Mouse (Mus musculus): Measurements from ENCODE around the gene Ddx4. TPM values are rescaled to one million over a fixed set of nuclear protein-coding genes. Genes with fewer than 3 reads are reported as not detected.
"Not testable (repeated sequence)": the region's sequence is repeated elsewhere in the genome, so short reads cannot be mapped to it uniquely, and the experiment has no call there.

Gene Ddx4
- total RNA-seq, 2 experiments from 2014 or later = not detected

GRCm38 (mm10) chr13:112642897-112643296 lies 9.4 kb downstream of the Ddx4 start:
- intact Hi-C loops (cut with DNase I) = no loop called here
- DNase-seq (ENCODE audit: low spot score) = no peak

- no peak for DNase-seq (ENCODE audit: low spot score)
- intact Hi-C loops (cut with DNase I) = no loop called here
Measured at GRCm38 (mm10) chr13:112639111-112639510, 13.2 kb downstream of the Ddx4 start.

GRCm38 (mm10) chr13:112636498-112636897 lies 15.8 kb downstream of the Ddx4 start:
- intact Hi-C loops (cut with DNase I) = no loop called here
- no peak for DNase-seq (ENCODE audit: low spot score)

GRCm38 (mm10) chr13:112635174-112635837 lies 17.0 kb downstream of the Ddx4 start:
- intact Hi-C loops (cut with DNase I) = no loop called here
- no peak for DNase-seq (ENCODE audit: low spot score)

DNA sequence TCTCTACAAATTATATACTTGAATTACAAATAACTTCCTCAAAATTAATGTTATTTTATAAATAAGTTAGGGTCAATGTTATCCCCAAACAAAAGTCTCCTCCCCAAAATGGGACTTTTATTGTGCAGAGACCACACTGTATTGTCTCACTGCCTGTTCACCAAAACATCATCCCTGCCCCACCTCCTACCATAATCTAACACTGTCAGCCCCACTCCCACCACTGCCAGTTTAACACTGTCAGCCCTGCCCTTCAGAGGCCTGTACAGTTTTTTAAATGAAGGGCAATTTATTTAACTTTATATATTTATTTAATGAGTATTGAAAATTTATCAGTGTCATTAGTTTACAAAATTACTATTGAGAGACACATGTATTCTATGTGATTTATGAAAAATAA lies 26.7 kb downstream of the Ddx4 start:
- intact Hi-C loops (cut with DNase I) = no loop called here
- DNase-seq (ENCODE audit: low spot score) = no peak

- intact Hi-C loops (cut with DNase I) = no loop called here
- DNase-seq (ENCODE audit: low spot score) = no peak
Measured at GRCm38 (mm10) chr13:112624622-112625021, 27.7 kb downstream of the Ddx4 start.

GRCm38 (mm10) chr13:112623656-112624055 lies 28.6 kb downstream of the Ddx4 start:
- DNase-seq (ENCODE audit: low spot score) = no peak
- intact Hi-C loops (cut with DNase I) = no loop called here

- intact Hi-C loops (cut with DNase I) = no loop called here
Measured at GRCm38 (mm10) chr13:112621592-112621991, 30.7 kb downstream of the Ddx4 start.

DNA sequence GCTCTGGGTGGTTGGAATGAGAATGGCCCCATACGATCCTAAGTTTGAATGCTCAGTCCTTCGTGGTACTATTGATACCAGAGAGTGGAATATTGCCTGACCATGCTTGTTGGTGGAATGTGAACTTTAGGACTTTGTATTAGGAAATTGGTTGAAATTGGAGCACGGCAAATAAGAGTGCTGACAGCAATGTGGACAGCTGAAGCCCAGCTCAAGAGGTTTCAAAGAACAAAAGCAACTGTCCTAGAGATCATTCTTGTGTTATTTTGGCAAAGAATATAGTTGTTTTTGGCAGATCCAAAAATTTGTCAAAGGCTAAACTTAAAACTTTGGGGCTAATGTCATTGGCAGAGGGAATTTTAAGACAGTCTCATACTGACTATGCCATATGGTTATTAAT lies 43.7 kb downstream of the Ddx4 start:
- DNase-seq (ENCODE audit: low spot score) = no peak
- intact Hi-C loops (cut with DNase I) = no loop called here

More at GRCm38 (mm10) chr13:112621592-112621991, 30.7 kb downstream of the Ddx4 start:
- DNase-seq (ENCODE audit: low spot score) = no peak

- intact Hi-C loops (cut with DNase I) = no loop called here
- DNase-seq (ENCODE audit: low spot score) = no peak
Measured at GRCm38 (mm10) chr13:112604411-112604810, 47.9 kb downstream of the Ddx4 start.

- intact Hi-C loops (cut with DNase I) = no loop called here
- no peak for DNase-seq (ENCODE audit: low spot score)
Measured at GRCm38 (mm10) chr13:112603839-112604238, 48.4 kb downstream of the Ddx4 start.

DNA sequence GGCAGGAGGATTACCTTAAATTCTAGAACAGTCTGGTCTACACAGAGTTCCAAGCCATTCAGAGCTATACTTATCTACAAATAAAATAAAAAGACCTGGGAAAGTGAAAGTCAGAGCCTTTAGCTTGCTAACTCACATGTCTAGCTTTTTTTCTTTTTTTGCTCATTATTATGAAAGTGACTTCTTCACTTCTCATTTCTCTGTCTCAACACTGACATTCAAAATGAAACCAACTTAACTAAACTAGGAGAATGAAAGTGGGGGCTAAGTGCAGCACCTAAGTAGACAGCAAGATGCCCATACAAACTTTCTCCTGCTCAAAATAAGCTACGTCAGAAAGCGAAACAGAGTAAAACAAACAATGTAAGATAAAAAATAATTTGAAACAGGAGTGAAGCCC lies 49.7 kb downstream of the Ddx4 start:
- DNase-seq (ENCODE audit: low spot score) = no peak
- intact Hi-C loops (cut with DNase I) = no loop called here

DNA sequence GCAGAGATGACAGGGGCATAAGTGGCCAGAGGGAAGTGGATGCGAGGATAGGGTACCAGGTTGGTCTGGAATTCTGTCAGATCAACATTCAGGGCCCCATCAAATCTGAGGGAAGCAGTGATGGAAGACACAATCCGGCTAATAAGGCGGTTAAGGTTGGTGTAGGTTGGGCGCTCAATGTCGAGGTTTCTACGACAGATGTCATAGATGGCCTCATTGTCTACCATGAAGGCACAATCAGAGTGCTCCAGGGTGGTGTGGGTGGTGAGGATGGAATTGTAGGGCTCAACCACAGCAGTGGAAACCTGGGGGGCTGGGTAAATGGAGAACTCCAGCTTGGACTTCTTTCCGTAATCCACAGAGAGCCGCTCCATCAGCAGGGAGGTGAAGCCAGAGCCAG lies 58.0 kb downstream of the Ddx4 start, which contains the start of gene Il31ra:
TSS of gene Il31ra (minus strand) at position 101 of the 400 bp plus-strand sequence.
- intact Hi-C loops (cut with DNase I); DNase-seq (ENCODE audit: low spot score): not testable (repeated sequence)

GRCm38 (mm10) chr13:112590254-112590653 lies 62.0 kb downstream of the Ddx4 start:
- DNase-seq (ENCODE audit: low spot score) = no peak
- intact Hi-C loops (cut with DNase I) = no loop called here

DNA sequence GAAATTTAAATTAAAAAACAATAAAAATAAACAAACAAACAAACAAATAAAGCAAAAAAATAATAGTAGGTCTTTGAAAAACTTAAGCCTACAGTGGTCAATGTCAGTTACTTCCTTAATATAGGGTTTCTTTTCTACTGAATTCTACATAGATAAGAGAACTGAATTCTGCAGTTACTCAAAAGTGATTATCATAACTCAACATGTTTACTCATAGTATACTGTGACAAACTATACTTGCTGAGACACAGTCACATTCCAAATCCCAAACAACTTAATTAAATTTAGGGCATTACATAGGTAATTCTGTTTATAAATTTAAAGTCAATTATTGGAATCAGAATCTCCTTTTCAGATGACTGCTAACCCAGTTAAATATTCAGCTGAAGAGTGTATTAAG lies 62.6 kb downstream of the Ddx4 start:
- intact Hi-C loops (cut with DNase I) = no loop called here
- DNase-seq (ENCODE audit: low spot score) = no peak

GRCm38 (mm10) chr13:112584556-112585237 lies 67.6 kb downstream of the Ddx4 start:
- intact Hi-C loops (cut with DNase I) = no loop called here
- no peak for DNase-seq (ENCODE audit: low spot score)

- intact Hi-C loops (cut with DNase I) = no loop called here
- no peak for DNase-seq (ENCODE audit: low spot score)
Measured at GRCm38 (mm10) chr13:112582291-112582690, 70.0 kb downstream of the Ddx4 start.

- intact Hi-C loops (cut with DNase I) = no loop called here
- DNase-seq (ENCODE audit: low spot score) = no peak
Measured at GRCm38 (mm10) chr13:112581796-112582195, 70.5 kb downstream of the Ddx4 start.

DNA sequence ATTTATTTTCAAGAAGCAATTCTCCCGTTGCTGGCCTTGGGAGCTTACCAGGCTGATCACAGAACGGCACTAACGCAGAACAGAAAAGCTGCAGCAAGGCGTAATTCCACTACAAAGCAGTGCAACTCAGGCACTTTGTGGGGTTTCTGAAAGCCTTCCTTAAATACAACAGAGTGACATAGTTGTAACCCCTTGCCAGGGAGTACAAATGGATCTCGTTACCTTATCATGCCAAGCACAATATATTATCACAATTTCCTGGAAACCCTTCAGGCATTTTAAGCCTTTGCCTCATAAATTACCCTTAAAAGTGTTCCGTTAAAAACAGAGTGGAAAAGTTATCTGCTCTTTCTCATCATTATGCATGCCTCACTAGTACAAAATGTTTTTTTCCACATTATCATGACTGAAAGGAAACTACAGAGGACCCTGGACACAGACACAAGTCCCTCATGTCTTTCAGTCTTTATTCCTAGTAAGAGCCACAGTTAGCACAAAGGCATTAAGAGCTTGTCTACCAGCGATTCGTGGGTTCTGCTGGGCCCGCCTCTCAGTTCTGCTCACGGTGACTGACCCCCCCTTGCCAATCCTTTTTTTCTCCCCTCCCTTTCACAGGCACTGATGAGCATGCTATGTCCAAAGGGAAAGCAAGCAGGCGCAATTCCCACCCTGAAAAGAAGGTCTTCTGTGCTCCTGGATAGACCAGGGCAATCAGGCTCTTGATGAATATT lies 71.5 kb downstream of the Ddx4 start:
- DNase-seq (ENCODE audit: low spot score) = no peak
- intact Hi-C loops (cut with DNase I) = no loop called here

DNA sequence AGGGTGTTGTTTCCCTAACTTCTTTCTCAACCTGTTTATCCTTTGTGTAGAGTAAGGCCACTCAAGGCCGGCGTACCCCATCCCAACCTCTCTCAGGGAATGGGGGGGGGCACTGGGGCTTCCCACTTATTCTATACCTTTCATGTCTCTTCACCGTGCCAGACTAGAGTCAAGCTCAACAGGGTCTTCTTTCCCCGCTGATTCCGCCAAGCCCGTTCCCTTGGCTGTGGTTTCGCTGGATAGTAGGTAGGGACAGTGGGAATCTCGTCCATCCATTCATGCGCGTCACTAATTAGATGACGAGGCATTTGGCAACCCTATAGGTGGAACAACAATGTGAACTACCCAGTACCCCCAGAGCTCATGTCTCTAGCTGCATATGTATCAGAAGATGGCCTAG lies 74.2 kb downstream of the Ddx4 start:
- intact Hi-C loops (cut with DNase I) = not testable (repeated sequence)

GRCm38 (mm10) chr13:112573800-112574199 lies 78.5 kb downstream of the Ddx4 start:
- intact Hi-C loops (cut with DNase I) = no loop called here
- no peak for DNase-seq (ENCODE audit: low spot score)

More for the DNA sequence above, 74.2 kb downstream of the Ddx4 start:
- DNase-seq (ENCODE audit: low spot score) = peak; percentile 98

All from heart, postnatal 25 days (tissue).